Mouse (Mus musculus): Measurements from ENCODE around the gene Trappc5. TPM values are rescaled to one million over a fixed set of nuclear protein-coding genes. Genes with fewer than 3 reads are reported as not detected.

The Trappc5 gene
- total and polyA plus RNA-seq, 2 experiments, result 15.3 to 22.5 TPM

- Histone ChIP-seq H3K36me3 (ENCODE audit: control insufficient read depth, insufficient read depth, low read length) (no peaks in the 10 kb centered on the region), H3K27me3 (ENCODE audit: control insufficient read depth, insufficient read depth, low read length) (no peaks in the 10 kb centered on the region), H3K79me2 (ENCODE audit: control insufficient read depth, insufficient read depth, low read length) (no peaks in the 10 kb centered on the region), H3K4me1 (ENCODE audit: control insufficient read depth, insufficient read depth, low read length) (peaks cover 1% of the 10 kb centered on the region; the same call in 1 of the 2 replicates), H3K9ac (ENCODE audit: low read depth, low read length) (no peak overlapping the region), H3K4me3 (ENCODE audit: insufficient read depth, low read depth, low read length) (no peak overlapping the region), H3K27ac (replicated peaks; ENCODE audit: insufficient read depth, low read depth, low read length) (no peak overlapping the region)
- TF ChIP-seq POLR2A (IDR thresholded peaks at IDR 0.05; ENCODE audit: extremely low read depth, insufficient read depth, low read length) (no peak), CTCF (IDR thresholded peaks at IDR 0.05; ENCODE audit: low read depth, low read length) (no peak)
- DNase-seq (ENCODE audit: extremely low read depth, low read depth, low spot score), result no peak
- 72% methylated on average over 2 of the region's 2 CpGs for WGBS
These were observed 5.7 kb upstream of the Trappc5 start for GRCm38 (mm10) chr8:3670388-3670787.

GRCm38 (mm10) chr8:3671980-3672491, 4.1 kb upstream of the Trappc5 start, which contains the start of gene Fcor:
TSS of gene Fcor (minus strand) at chr8:3672362.
- TF ChIP-seq CTCF (IDR thresholded peaks at IDR 0.05; ENCODE audit: low read depth, low read length) (peak; percentile 97), POLR2A (IDR thresholded peaks at IDR 0.05; ENCODE audit: extremely low read depth, insufficient read depth, low read length) (no peak)

GRCm38 (mm10) chr8:3674671-3675070, 1.4 kb upstream of the Trappc5 start:
- no peak for DNase-seq (ENCODE audit: extremely low read depth, low read depth, low spot score)
- Histone ChIP-seq H3K79me2 (ENCODE audit: control insufficient read depth, insufficient read depth, low read length) (peaks cover 5% of the 10 kb centered on the region; the same call in 1 of the 2 replicates), H3K27me3 (ENCODE audit: control insufficient read depth, insufficient read depth, low read length) (no peaks in the 10 kb centered on the region), H3K27ac (replicated peaks; ENCODE audit: insufficient read depth, low read depth, low read length) (no peak overlapping the region), H3K4me3 (ENCODE audit: insufficient read depth, low read depth, low read length) (no peak overlapping the region), H3K36me3 (ENCODE audit: control insufficient read depth, insufficient read depth, low read length) (peaks cover under 1% of the 10 kb centered on the region; the same call in 1 of the 2 replicates), H3K9ac (ENCODE audit: low read depth, low read length) (no peak overlapping the region), H3K4me1 (ENCODE audit: control insufficient read depth, insufficient read depth, low read length) (peaks cover 1% of the 10 kb centered on the region; the same call in 1 of the 2 replicates)
- 84% methylated on average over 3 of the region's 3 CpGs for WGBS
- TF ChIP-seq CTCF (IDR thresholded peaks at IDR 0.05; ENCODE audit: low read depth, low read length) (no peak), POLR2A (IDR thresholded peaks at IDR 0.05; ENCODE audit: extremely low read depth, insufficient read depth, low read length) (no peak)

More at GRCm38 (mm10) chr8:3671980-3672491, 4.1 kb upstream of the Trappc5 start, which contains the start of gene Fcor:
- Histone ChIP-seq H3K36me3 (ENCODE audit: control insufficient read depth, insufficient read depth, low read length) (no peaks in the 10 kb centered on the region), H3K4me3 (ENCODE audit: insufficient read depth, low read depth, low read length) (peak within 1 kb of the TSS; percentile 49), H3K27ac (replicated peaks; ENCODE audit: insufficient read depth, low read depth, low read length) (no peak within 1 kb of the TSS), H3K79me2 (ENCODE audit: control insufficient read depth, insufficient read depth, low read length) (no peaks in the 10 kb centered on the region), H3K4me1 (ENCODE audit: control insufficient read depth, insufficient read depth, low read length) (peaks cover 1% of the 10 kb centered on the region; the same call in 1 of the 2 replicates), H3K27me3 (ENCODE audit: control insufficient read depth, insufficient read depth, low read length) (no peaks in the 10 kb centered on the region), H3K9ac (ENCODE audit: low read depth, low read length) (peak within 1 kb of the TSS; percentile 57)
- DNase-seq (ENCODE audit: extremely low read depth, low read depth, low spot score), result peak; percentile 72
- under 1% methylated on average over 23 of the region's 23 CpGs for WGBS

GRCm38 (mm10) chr8:3676993-3677579, 987 bp downstream of the Trappc5 start:
- Histone ChIP-seq H3K36me3 (ENCODE audit: control insufficient read depth, insufficient read depth, low read length) (peaks cover 3% of the 10 kb centered on the region; the same call in 1 of the 2 replicates), H3K27ac (replicated peaks; ENCODE audit: insufficient read depth, low read depth, low read length) (peak overlapping the region; percentile 85), H3K79me2 (ENCODE audit: control insufficient read depth, insufficient read depth, low read length) (peaks cover 5% of the 10 kb centered on the region; the same call in 1 of the 2 replicates), H3K27me3 (ENCODE audit: control insufficient read depth, insufficient read depth, low read length) (no peaks in the 10 kb centered on the region), H3K9ac (ENCODE audit: low read depth, low read length) (peak overlapping the region; percentile 88), H3K4me3 (ENCODE audit: insufficient read depth, low read depth, low read length) (peak overlapping the region; percentile 93), H3K4me1 (ENCODE audit: control insufficient read depth, insufficient read depth, low read length) (peaks cover 1% of the 10 kb centered on the region; the same call in 1 of the 2 replicates)
- 1% methylated on average over 15 of the region's 15 CpGs for WGBS
- DNase-seq (ENCODE audit: extremely low read depth, low read depth, low spot score), result peak; percentile 35
- no peak for TF ChIP-seq POLR2A (IDR thresholded peaks at IDR 0.05; ENCODE audit: extremely low read depth, insufficient read depth, low read length)
- no peak for TF ChIP-seq CTCF (IDR thresholded peaks at IDR 0.05; ENCODE audit: low read depth, low read length)

- DNase-seq (ENCODE audit: extremely low read depth, low read depth, low spot score), result no peak
- Histone ChIP-seq H3K4me1 (ENCODE audit: control insufficient read depth, insufficient read depth, low read length) (no peaks in the 10 kb centered on the region), H3K27ac (replicated peaks; ENCODE audit: insufficient read depth, low read depth, low read length) (no peak overlapping the region), H3K27me3 (ENCODE audit: control insufficient read depth, insufficient read depth, low read length) (no peaks in the 10 kb centered on the region), H3K4me3 (ENCODE audit: insufficient read depth, low read depth, low read length) (no peak overlapping the region), H3K9ac (ENCODE audit: low read depth, low read length) (no peak overlapping the region), H3K79me2 (ENCODE audit: control insufficient read depth, insufficient read depth, low read length) (peaks cover 5% of the 10 kb centered on the region; the same call in 1 of the 2 replicates), H3K36me3 (ENCODE audit: control insufficient read depth, insufficient read depth, low read length) (peaks cover 3% of the 10 kb centered on the region; the same call in 1 of the 2 replicates)
- WGBS, result 99% methylated on average over 23 of the region's 23 CpGs
- TF ChIP-seq POLR2A (IDR thresholded peaks at IDR 0.05; ENCODE audit: extremely low read depth, insufficient read depth, low read length) (no peak), CTCF (IDR thresholded peaks at IDR 0.05; ENCODE audit: low read depth, low read length) (no peak)
These were observed 2.7 kb downstream of the Trappc5 start for GRCm38 (mm10) chr8:3678831-3679230.
